Mouse (Mus musculus) heart, embryonic 12.5 days (tissue): ENCODE measurements at regions not wholly inside any gene's neighbourhood (a gene's known extent, or its start where the extent isn't known, plus 50 kb on each side); places are given as distances from the start of the nearest gene placed in this dataset.

Experiments
- ATAC-seq: fragments of 200-750 bp; cut with Nextera tagmentation; 2 replicates; pipeline ENCODE4 v1.8.0; 2017; ENCODE audit warnings: moderate TSS enrichment, moderate library complexity; ENCODE audit not compliant: insufficient number of reproducible peaks, low FRiP score
- H3K27ac ChIP-seq: fragments of 300-500 bp; sonication (generic); 2 replicates; pipeline ENCODE4 v1.5.1; 2016; ENCODE audit warnings: mild to moderate bottlenecking, moderate library complexity; ENCODE audit not compliant: poor library complexity, severe bottlenecking
- H3K27me3 ChIP-seq: fragments of 300-500 bp; sonication (generic); replicated peaks from 2 replicates; pipeline ENCODE4 v1.6.1; 2016; ENCODE audit warnings: mild to moderate bottlenecking, moderate library complexity
- H3K36me3 ChIP-seq: fragments of 300-500 bp; sonication (generic); 2 replicates; pipeline ENCODE4 v1.6.1; 2016; ENCODE audit warnings: mild to moderate bottlenecking, moderate library complexity
- H3K4me1 ChIP-seq: fragments of 300-500 bp; sonication (generic); replicated peaks from 2 replicates; pipeline ENCODE4 v1.6.1; 2016; ENCODE audit warnings: mild to moderate bottlenecking
- H3K4me2 ChIP-seq: fragments of 300-500 bp; sonication (generic); 2 replicates; pipeline ENCODE4 v1.6.1; 2016; ENCODE audit warnings: mild to moderate bottlenecking, moderate library complexity
- H3K4me3 ChIP-seq: fragments of 300-500 bp; sonication (generic); 2 replicates; pipeline ENCODE4 v1.5.1; 2016; ENCODE audit warnings: mild to moderate bottlenecking
- H3K9ac ChIP-seq: fragments of 300-500 bp; sonication (generic); 2 replicates; pipeline ENCODE4 v1.6.1; 2016; ENCODE audit warnings: mild to moderate bottlenecking, moderate library complexity
- H3K9me3 ChIP-seq: fragments of 300-500 bp; sonication (generic); replicated peaks from 2 replicates; pipeline ENCODE4 v1.6.1; 2016; ENCODE audit warnings: mild to moderate bottlenecking, moderate library complexity
- WGBS: fragments of 180-500 bp; shearing (Covaris S2); methylation state at CpG from one replicate; pipeline ENCODE4 v1.1.7; 2016; 5-methylcytosine and 5-hydroxymethylcytosine counted together

GRCm38 (mm10) chr12:16043466-16044214, 226.9 kb upstream of the Trib2 start:
- no peaks in the 10 kb centered on the region for H3K36me3 ChIP-seq
- no peaks in the 10 kb centered on the region for H3K27me3 ChIP-seq
- H3K27ac ChIP-seq: no peak overlapping the region
- no peak overlapping the region for H3K9ac ChIP-seq
- no peak overlapping the region for H3K4me3 ChIP-seq
- WGBS: 61% methylated on average over 8 of the region's 8 CpGs
- H3K4me1 ChIP-seq: peaks cover 4% of the 10 kb centered on the region; the same call in 1 of the 2 replicates
- H3K9me3 ChIP-seq: no peaks in the 10 kb centered on the region
- H3K4me2 ChIP-seq: no peak overlapping the region
- ATAC-seq: no peak

GRCm38 (mm10) chr12:16042362-16042761, 225.6 kb upstream of the Trib2 start:
- Histone ChIP-seq H3K4me2 (no peak overlapping the region), H3K27ac (no peak overlapping the region), H3K4me3 (no peak overlapping the region), H3K9ac (no peak overlapping the region), H3K4me1 (peaks cover 4% of the 10 kb centered on the region; the same call in 1 of the 2 replicates), H3K36me3 (no peaks in the 10 kb centered on the region), H3K27me3 (no peaks in the 10 kb centered on the region), H3K9me3 (no peaks in the 10 kb centered on the region)
- no peak for ATAC-seq
- WGBS: 80% methylated on average over 1 of the region's 1 CpGs

- Histone ChIP-seq H3K36me3 (no peaks in the 10 kb centered on the region), H3K4me2 (no peak overlapping the region), H3K27me3 (no peaks in the 10 kb centered on the region), H3K9me3 (no peaks in the 10 kb centered on the region), H3K27ac (no peak overlapping the region), H3K9ac (no peak overlapping the region), H3K4me3 (no peak overlapping the region), H3K4me1 (no peaks in the 10 kb centered on the region)
- 72% methylated on average over 4 of the region's 4 CpGs for WGBS
- ATAC-seq: no peak
These were observed 224.4 kb upstream of the Trib2 start for GRCm38 (mm10) chr12:16041129-16041528.

GRCm38 (mm10) chr12:16035551-16035950, 218.8 kb upstream of the Trib2 start:
- WGBS: 51% methylated on average over 2 of the region's 2 CpGs
- Histone ChIP-seq H3K4me2 (no peak overlapping the region), H3K27ac (no peak overlapping the region), H3K4me3 (no peak overlapping the region), H3K9ac (no peak overlapping the region), H3K36me3 (no peaks in the 10 kb centered on the region), H3K27me3 (no peaks in the 10 kb centered on the region), H3K4me1 (no peaks in the 10 kb centered on the region), H3K9me3 (no peaks in the 10 kb centered on the region)
- ATAC-seq: no peak

GRCm38 (mm10) chr12:16034691-16035515, 218.2 kb upstream of the Trib2 start:
- no peaks in the 10 kb centered on the region for H3K27me3 ChIP-seq
- H3K9me3 ChIP-seq: no peaks in the 10 kb centered on the region
- no peak overlapping the region for H3K4me3 ChIP-seq
- H3K27ac ChIP-seq: no peak overlapping the region
- no peaks in the 10 kb centered on the region for H3K36me3 ChIP-seq
- no peaks in the 10 kb centered on the region for H3K4me1 ChIP-seq
- no peak for ATAC-seq
- H3K9ac ChIP-seq: no peak overlapping the region
- no peak overlapping the region for H3K4me2 ChIP-seq

- Histone ChIP-seq H3K36me3 (no peaks in the 10 kb centered on the region), H3K27me3 (no peaks in the 10 kb centered on the region), H3K27ac (no peak overlapping the region), H3K4me1 (peaks cover 4% of the 10 kb centered on the region), H3K4me3 (no peak overlapping the region), H3K9ac (no peak overlapping the region), H3K4me2 (no peak overlapping the region), H3K9me3 (no peaks in the 10 kb centered on the region)
- no peak for ATAC-seq
- 21% methylated on average over 1 of the region's 1 CpGs for WGBS
These were observed 209.9 kb upstream of the Trib2 start for GRCm38 (mm10) chr12:16026654-16027053.

- Histone ChIP-seq H3K36me3 (no peaks in the 10 kb centered on the region), H3K9ac (no peak overlapping the region), H3K9me3 (no peaks in the 10 kb centered on the region), H3K4me2 (no peak overlapping the region), H3K27me3 (no peaks in the 10 kb centered on the region), H3K4me3 (no peak overlapping the region), H3K4me1 (peaks cover 13% of the 10 kb centered on the region), H3K27ac (no peak overlapping the region)
- WGBS: 86% methylated on average over 7 of the region's 7 CpGs
- no peak for ATAC-seq
These were observed 206.6 kb upstream of the Trib2 start for GRCm38 (mm10) chr12:16023273-16023672.

- ATAC-seq: no peak
- H3K27ac ChIP-seq: no peak overlapping the region
- no peaks in the 10 kb centered on the region for H3K36me3 ChIP-seq
- no peak overlapping the region for H3K9ac ChIP-seq
- peaks cover 17% of the 10 kb centered on the region for H3K4me1 ChIP-seq
- H3K9me3 ChIP-seq: no peaks in the 10 kb centered on the region
- no peak overlapping the region for H3K4me2 ChIP-seq
- WGBS: 4% methylated on average over 1 of the region's 1 CpGs
- no peak overlapping the region for H3K4me3 ChIP-seq
- H3K27me3 ChIP-seq: no peaks in the 10 kb centered on the region
These were observed 204.6 kb upstream of the Trib2 start for GRCm38 (mm10) chr12:16021202-16021821.

- H3K36me3 ChIP-seq: no peaks in the 10 kb centered on the region
- H3K27ac ChIP-seq: no peak overlapping the region
- no peak overlapping the region for H3K4me2 ChIP-seq
- H3K9me3 ChIP-seq: no peaks in the 10 kb centered on the region
- H3K4me1 ChIP-seq: peaks cover 30% of the 10 kb centered on the region
- ATAC-seq: no peak
- H3K27me3 ChIP-seq: no peaks in the 10 kb centered on the region
- no peak overlapping the region for H3K4me3 ChIP-seq
- WGBS: 91% methylated on average over 4 of the region's 4 CpGs
- H3K9ac ChIP-seq: no peak overlapping the region
These were observed 201.5 kb upstream of the Trib2 start for GRCm38 (mm10) chr12:16018237-16018636.

GRCm38 (mm10) chr12:16016621-16017020, 199.9 kb upstream of the Trib2 start:
- no peak overlapping the region for H3K9ac ChIP-seq
- H3K4me1 ChIP-seq: peaks cover 26% of the 10 kb centered on the region
- H3K4me3 ChIP-seq: no peak overlapping the region
- H3K27ac ChIP-seq: no peak overlapping the region
- no peaks in the 10 kb centered on the region for H3K36me3 ChIP-seq
- 22% methylated on average over 1 of the region's 1 CpGs for WGBS
- peak; percentile 57 for ATAC-seq
- H3K4me2 ChIP-seq: no peak overlapping the region
- no peaks in the 10 kb centered on the region for H3K9me3 ChIP-seq
- H3K27me3 ChIP-seq: no peaks in the 10 kb centered on the region

- H3K4me3 ChIP-seq: no peak overlapping the region
- no peak overlapping the region for H3K4me2 ChIP-seq
- peak overlapping the region; percentile 64 for H3K27ac ChIP-seq
- no peaks in the 10 kb centered on the region for H3K27me3 ChIP-seq
- H3K36me3 ChIP-seq: no peaks in the 10 kb centered on the region
- H3K9me3 ChIP-seq: no peaks in the 10 kb centered on the region
- ATAC-seq: no peak
- H3K9ac ChIP-seq: no peak overlapping the region
- H3K4me1 ChIP-seq: peaks cover 21% of the 10 kb centered on the region
- WGBS: 77% methylated on average over 8 of the region's 8 CpGs
These were observed 198.9 kb upstream of the Trib2 start for GRCm38 (mm10) chr12:16015596-16015995.
